Mouse (Mus musculus): ENCODE results near the gene Ankrd11.

Ankrd11 gene

DNA sequence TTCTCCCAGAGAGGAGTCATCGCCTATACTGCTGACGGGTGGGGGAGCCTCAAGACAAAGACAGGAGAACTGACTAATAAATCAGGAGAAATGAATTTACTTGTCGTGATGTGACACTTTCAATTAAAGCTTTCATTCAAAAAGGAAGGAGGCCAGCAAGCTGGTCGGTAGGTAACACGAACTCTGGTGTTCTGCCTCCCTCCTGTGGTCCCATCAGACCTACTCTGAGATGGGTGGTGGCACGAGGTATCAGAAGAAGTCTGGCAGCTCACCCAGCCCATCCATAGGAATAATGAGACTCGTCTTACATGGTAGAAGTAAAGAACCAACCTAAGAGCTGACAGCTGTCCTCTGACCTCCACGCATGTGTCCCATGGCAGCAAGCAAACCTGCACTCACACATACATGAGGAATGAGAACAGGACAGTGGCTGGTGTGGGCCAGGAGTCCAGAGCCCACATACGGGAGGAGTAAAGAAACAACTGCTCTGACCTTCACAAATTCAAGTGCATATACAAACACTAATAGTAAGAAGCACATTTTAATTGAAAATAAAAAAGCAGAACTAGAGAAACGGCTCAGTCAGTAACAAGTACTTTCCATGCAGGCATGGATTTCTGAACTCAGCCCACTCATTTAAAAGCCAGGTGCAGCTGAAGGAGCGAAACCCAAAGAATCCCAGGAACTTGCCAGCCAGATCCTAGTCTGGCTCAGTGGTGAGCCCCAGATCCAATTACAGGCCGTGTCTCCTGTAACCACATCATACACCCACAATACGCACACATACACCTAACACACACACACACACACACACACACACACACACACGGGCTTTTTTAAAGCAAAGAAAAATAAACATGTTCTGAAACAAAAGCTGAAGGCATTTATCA lies 37.8 kb downstream of the Ankrd11 start:
- DNase-seq = no peak

DNA sequence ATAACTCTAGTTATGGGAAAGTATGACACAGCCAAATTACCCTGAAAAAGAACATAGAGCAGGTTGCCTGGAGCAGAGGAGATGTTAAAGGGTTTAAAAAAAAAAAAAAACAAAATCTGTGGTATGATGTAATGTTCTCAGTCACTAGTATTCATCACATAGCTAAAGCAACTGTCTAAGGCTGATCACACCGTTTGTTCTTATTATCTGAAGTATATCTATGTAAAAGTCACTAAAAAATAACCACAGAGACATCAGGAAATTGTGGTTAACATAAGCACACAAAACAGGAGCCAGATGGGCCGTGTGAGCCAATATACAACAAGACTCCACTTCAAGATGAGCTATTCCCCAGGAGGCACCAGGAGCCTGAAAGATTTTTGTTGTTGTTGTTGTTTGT lies 41.8 kb downstream of the Ankrd11 start:
- DNase-seq = no peak

DNA sequence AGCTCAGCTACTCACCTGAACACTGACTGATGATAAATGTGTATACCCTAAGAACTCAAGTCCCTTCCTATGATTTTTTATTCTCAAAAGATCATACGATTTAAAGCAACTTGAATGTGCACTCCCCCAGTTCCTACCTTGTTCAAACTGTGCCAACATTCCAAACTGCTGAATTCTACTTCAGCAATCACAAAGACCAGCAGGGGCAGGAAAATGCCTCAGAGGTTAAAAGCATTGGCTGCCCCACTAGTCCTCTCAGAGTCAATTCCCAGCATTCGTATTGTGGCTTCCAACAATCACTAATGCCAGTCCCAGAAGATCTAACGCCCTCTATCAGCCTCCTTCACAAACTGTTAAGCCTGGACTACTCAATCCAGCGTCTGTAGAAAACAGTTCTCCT lies 44.1 kb downstream of the Ankrd11 start:
- no peak for DNase-seq

DNA sequence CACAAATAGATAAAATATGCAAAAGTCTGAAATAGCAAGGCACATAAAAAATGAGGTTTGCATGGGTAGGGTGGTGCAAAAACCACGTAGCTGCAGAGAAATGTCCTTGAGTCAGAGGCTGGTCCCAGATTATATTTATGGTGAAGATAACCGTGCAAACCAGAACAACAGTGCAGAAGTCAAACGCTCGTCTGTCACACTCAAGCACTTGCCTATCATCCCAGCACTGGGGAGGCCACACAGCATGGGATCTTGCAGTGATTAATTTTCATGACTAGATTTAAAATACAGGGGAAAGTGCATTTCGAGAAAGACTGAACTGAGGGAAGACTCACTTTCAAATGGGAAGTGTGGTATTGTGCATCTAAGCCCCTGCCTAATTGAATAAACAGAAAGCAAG lies 48.3 kb downstream of the Ankrd11 start:
- no peak for DNase-seq

DNA sequence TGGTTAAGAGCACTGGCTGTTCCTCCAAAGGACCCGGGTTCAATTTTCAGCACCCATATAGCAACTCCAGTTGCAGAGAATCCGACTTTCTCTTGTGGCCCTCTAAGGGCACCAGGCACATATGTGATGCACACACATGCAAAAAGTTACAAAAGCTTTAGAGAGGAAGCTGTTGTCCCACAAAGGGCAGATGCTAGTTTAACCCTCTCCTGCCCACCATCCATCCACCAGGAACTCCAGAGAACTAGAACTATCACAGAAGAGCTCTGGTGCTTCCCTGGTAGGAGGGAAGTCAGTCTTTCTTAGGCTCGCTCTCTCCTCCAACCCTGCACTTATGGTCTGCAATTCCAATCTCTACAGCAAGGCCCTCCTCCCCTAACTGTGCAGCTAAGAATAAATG lies 49.0 kb downstream of the Ankrd11 start:
- no peak for DNase-seq

DNA sequence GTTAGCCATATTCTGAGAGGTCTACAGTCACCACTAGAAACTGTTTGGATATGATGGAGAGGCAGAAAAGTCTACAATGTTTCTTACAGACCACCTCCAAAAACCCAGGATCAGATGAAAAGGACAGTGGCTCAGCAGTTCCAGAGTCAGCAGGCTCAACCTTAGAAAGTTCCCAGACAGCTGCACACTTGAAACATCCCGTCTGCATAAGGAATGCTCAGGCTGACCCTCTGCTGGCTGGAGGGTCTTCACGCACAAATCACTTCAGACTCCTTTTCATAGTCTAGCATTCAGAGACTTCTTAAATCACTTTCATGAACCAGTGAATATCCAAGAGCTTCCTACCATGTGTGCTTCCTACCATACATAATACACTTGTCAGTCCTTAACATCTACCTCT lies 49.8 kb downstream of the Ankrd11 start:
- no peak for DNase-seq

DNA sequence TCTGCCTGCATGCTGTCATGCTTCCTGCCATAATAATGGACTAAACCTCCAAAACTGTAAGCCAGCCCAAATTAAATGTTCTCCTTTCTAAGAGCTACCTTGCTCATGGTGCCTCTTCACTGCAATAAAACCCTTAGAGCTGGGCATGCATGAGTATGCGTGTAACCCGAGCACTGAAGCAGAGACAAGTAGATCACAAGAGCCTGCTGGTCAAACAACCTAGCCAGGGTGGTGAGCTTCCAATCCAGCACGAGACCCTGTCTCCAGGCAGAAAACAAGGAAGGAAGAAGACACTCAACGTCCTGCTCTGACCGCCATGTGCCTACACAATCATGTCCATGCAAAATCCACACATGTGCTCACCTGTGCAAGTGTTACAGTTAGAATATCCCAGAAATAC lies 50.7 kb downstream of the Ankrd11 start:
- DNase-seq = no peak

DNA sequence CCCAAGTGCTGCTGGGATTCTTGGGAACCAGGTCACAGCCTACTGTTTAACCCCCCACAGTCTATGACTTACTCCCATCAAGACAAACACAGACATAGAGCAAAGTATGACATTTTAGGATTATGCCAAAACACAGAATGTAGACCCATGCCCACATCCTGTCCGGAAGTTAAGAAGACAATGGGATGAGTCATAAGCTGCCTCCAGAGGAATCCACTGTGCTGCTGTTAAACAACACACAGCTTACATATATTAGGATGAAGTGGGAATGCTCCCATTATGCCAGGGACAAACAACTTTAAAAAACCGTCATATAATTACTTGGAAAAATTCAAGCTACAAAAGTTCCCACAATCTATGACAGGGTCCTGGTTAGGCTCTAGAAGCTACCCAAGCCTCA lies 52.1 kb downstream of the Ankrd11 start:
- no peak for DNase-seq

DNA sequence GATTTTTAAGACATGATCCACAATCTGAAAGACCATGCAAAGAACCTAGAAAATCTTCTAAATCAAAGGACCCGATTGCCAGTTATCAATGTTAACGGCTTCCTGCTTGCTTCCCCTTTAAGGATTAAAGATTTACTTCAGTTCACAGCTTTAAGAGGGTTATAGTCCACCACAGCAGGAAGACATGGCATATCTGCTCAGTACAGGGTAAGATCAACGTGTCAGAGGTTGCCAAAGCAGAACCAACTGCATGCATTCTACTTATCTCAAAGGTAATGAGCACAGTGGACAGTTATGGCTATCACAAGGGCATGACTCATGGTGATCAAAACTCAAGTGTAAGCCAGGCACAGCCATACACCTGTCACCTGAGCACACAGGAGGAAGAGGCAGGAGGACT lies 53.1 kb downstream of the Ankrd11 start:
- DNase-seq = no peak

DNA sequence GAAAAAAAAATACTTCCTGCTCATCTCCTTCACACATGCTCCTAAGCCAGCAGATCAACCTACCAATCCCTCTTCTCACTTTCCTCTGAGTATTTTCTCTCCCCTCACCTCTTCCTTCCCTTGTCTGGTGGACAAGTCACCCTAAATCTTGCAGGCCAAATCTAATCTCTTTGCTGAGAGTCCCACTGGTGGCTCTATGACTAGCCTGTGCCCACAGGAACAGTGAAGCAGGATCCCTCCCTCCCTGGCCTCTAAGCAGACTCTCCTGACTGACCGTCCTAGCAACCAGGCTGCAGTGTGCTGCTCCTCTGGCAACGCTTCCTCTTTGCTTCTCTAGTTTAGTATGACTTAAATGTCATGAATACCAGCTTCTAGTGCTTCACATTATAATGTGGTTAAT lies 54.8 kb downstream of the Ankrd11 start:
- no peak for DNase-seq

DNA sequence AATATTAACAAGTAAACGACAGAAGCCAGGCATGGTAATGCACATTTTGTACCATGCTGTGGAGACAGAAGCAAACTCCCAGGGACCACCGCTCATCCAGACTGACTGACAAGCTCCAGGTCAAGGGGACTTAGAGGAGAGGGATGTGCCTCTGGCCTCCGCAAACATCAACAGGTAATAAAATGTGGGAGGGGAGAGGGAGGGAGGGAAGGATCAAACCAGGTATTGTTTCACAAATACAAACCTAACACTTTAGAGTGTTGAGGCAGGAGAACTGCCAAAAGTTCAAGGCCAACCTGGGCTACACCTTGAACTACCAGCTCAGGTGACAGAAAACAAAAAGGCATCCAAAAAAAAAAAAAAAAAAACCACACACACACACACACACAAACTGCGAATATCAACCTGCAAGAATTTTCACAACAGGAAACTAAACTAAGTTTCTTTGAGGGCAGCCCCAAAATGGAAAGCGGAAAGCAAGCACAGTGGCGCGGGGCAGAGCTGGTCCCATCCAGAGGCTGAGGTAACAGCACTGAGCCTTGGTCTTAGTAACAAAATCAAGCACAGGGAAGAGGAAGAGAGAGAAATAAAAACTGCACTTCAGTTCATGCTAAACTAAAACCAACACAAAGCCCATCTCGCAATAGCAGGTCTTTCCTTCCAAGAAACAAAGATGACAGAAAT lies 55.4 kb downstream of the Ankrd11 start:
- no peak for DNase-seq

DNA sequence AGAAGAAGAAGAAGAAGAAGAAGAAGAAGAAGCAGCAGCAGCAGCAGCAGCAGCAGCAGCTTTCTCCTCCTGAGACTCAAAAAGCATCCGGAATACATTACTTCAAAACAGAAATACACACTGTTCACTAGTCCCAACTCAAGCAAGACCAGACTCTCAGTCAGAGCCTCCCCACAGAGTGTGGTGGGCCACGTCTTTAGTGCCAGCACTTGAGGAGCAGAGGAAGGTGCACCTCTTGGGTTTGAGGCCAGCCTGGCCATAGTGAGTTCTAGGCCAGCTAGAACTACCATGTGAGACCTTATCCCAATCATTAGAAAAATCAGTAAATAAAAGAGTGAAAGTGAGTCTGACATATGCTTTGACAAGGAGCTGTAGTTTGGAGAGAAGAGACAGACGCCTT lies 57.9 kb downstream of the Ankrd11 start:
- no peak for DNase-seq

DNA sequence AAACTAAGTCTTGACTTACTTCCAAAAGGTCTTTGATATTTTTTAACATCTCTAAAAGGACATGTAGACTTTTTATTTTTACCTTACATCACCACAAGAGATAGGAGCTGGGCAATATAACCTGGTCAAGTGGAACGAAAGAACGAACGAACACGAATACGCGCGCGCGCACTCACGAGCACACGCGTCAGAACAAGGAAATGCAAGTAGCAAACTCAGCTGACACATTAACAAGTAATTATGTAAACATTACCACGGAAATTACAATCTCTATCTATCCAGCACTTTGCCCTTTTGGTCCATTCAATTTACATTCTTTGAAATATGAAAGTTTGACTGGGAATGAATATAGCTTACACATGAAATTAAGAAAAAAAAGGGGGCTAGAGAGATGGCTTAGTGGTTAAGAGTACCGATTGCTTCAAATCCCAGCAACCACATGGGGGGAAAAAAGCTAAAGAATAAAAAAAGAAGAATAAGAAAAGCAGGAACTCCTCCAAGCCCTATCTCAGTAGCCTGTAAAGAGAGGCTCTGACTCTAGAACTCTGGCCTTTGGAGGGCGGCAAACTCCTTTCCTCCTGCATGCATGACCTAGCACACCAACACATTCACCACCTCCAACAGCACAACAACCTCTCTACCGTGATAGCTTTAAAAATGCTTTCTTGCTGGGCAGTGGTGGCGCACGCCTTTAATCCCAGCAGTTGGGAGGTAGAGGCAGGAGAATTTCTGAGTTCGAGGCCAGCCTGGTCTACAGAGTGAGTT lies 58.7 kb downstream of the Ankrd11 start:
- DNase-seq = no peak

DNA sequence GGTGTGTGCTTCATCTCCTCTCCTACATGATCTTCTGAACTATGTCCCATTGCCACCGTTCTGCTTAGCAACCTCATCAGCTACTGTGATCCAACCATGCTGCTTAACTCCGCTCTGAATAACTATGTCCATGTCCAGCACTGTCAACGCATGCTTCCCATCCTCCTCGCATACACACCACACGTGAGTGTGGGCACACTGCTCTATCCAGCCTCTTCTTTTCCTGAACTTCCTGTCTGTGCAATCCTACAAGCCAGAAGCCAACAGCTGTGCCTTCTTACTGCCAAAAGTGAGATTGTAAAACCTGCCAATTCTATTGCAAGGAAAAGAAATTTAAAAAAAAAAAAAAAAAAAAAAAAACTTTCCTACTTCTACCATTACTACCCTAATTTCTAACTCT lies 60.4 kb downstream of the Ankrd11 start:
- no peak for DNase-seq

DNA sequence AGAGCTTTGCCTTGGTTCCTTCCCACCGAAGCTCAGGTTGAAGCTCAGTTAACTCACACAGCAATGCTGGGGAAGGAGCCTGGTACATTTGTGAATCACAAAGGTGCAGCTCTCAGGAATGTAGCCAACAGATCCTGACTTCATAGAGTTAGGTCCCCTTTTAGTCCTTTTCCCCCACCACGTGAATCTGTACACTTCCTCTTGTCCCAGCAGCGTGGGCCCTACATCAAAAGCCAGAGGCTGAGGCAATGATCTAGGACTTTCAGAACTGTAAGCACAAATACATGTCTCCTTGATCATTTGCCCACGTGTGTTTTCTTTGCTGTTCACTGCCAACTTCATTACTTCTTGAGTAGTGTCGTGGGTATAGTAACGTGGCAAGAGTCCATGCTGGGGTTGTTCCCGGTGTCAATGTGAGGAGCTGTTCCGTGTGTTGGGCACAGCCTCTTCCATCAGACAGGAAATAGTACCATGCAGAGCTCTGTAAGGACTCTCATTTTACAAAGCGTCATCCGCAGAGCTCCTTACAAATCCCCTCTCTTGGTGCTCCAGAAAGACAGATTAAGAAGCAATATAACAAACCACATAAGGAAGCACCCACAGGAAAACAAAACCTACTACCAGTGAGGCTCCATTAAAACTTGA lies 62.1 kb downstream of the Ankrd11 start:
- peak; percentile 20 for DNase-seq

DNA sequence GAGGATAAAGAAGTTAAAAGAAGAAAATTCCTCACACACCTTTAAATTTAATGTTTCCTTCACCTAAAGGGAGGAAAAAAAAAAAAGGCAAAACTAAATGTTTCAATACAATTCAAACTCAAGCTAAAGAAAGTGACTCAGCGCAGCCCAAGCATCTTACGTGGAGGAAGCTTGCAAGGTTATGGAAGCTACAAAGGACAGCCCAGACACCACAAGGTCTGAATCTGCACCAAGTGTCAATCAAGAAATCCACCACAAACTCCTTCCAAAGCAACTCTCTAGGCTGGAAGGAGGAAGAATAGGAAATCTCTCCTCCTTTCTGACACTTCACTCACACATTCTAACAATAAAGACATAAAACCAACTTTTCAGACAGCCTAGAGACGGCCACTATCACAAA lies 62.7 kb downstream of the Ankrd11 start:
- DNase-seq = no peak

DNA sequence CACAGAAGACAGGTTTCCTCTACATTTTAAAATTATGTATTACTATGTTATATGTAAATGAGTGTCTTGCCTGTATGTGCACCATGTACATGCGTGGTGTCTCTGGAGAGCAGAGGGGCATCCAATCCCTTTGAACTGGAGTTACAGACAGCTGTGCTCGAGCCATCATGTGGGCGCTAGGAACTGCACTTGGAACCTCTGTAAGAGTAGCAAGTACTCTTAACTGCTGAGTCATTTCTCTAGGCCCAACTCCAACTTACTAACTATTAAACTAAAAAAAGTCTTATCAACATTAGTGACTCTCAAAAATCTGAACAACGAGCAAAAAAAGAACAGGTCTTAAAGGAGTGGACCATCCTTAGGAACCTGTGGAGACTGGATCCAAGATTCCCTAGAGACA lies 66.0 kb downstream of the Ankrd11 start:
- DNase-seq = no peak

DNA sequence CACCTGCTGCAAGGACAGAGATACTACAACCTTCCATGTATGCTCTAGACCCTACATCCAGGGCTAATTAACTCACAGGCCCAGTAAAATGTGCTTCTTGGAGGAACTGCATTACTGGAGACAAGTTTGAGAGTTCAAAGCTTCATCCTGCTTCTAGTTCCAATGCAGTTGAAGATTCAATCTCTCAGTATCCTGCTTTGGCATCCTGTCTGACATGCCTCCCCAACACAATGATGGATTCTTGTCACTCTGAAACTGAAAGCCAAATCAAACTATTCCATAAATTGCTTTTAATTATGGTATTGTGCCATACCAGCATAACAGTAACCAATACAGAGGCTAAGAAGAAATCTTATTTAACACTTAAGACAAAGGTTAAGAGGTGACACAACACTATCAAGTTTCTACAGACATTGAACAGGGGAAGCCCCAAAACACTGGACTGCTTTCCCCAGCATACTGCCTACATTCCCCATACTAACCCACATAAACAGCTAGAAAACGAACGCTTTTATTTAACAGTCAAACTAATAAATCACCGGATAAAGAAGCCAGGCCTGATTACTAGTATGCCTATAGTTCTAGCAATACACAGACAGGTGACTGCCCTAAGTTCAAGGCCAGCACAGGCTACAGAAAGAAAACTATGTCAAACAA lies 72.0 kb downstream of the Ankrd11 start:
- DNase-seq = no peak

DNA sequence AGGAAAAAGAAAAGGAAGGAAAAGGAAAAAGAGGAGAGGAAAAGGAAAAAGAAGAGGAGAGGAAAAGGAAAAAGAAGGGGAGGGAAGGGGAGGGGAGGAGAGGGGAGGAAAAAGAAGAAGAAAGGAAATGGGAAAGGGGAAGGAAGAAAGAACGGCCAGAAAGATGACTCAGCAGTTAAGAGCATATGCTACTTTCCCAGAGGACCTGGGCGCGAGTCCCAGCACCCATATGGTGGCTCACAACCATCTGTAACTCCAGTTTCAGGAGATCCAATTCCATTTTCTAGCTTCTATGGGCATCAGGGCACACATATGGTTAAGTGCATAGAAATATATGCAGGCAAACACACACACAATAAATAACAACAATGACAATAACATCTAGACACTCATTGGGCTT lies 73.9 kb downstream of the Ankrd11 start:
- DNase-seq = no peak

DNA sequence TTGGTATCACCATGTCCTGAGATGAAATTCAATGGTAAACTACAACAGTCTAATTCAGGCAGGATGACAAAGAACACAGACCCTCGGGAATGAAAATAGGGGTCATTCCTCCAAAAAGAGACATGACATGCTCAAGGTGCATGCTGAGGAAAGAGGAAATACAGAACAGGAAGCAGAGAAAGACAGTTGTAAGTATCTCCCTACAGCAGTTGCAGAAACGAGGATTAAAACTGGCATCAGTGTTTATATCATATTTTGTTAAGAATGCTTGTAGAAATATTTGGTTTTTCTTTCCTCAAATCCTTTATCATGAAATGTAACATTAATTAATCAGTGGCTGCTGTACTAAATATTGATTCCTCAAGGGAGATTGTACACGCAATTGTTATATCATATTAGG lies 75.4 kb downstream of the Ankrd11 start:
- DNase-seq = no peak

DNA sequence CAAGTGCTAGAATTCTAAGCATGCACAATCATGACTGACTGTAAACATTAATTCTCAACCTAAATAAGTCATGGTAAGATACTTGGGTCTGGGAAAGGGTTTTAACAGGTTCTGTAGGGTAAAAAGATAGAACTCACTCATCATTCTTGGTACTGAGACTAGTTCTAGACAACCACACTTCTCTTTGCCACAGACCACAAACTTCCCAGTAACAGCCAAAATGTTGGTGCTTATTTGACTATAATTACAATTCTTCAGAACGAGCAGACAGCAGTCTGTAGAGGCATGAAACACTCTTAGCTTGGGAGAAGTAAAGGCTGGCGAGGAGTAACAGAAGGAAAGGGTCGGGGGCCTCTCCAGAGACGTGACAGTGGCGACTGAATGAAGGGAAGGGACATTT lies 80.0 kb downstream of the Ankrd11 start:
- DNase-seq = no peak

DNA sequence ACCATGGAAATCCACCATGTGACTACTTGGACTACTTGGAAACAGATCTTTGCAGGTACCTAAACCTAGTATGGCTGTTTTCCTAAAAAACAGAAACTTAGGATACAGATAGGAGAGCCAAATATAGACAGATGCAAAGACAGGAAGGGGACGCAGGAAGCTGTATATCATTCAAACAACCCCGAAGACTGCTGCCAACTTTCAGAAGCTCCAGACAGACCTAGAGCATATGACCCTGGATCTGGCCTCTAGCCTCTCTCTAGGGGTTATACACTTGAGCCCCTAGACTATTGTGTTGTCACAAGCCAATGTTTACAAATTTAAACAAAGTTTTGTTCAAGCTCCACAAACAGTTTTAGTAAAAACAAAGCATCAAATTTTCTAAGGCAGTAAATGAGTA lies 80.6 kb downstream of the Ankrd11 start:
- no peak for DNase-seq

DNA sequence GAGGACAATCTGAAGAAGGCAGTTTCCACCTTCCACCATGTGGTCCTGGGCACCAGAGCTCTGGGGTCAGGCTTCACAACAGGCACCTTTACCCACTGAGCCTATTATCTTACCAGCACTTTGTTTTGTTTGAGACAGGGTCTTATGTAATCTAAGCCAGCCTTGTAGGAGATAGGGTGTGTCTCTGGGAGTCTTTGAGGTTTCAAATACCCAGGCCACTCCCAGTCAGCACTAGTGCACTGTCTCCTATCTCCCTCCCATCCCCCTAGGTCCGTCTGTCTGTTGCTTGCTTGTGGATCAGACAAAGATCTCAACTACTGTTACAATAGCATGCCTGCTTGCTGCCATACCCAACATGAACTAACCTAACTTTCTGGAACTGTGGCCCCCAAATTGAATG lies 81.1 kb downstream of the Ankrd11 start:
- DNase-seq = peak; percentile 24
